Mouse (Mus musculus): ENCODE data around the gene Ttc33. TPM values are rescaled to one million over a fixed set of nuclear protein-coding genes. Genes with fewer than 3 reads are reported as not detected.

Ttc33 gene
- polyA plus RNA-seq, 1 experiment from 2014 or later = 45.1 TPM

GRCm38 (mm10) chr15:5235527-5235926 is 50.2 kb downstream of the Ttc33 start:
- H3K4me2 ChIP-seq = no peak overlapping the region
- no peaks in the 10 kb centered on the region for H3K36me3 ChIP-seq
- no peak overlapping the region for H3K4me3 ChIP-seq (replicated peaks)
- H3K27me3 ChIP-seq = no peaks in the 10 kb centered on the region
- no peaks in the 10 kb centered on the region for H3K9me3 ChIP-seq (replicated peaks)
- ATAC-seq (replicated peaks; ENCODE audit: low FRiP score) = no peak; the same call in 1 of the 2 replicates
- no peak overlapping the region for H3K9ac ChIP-seq
- 31% methylated on average over 8 of the region's 8 CpGs for whole genome bisulfite sequencing
- peaks cover 16% of the 10 kb centered on the region; the same call in 1 of the 2 replicates for H3K4me1 ChIP-seq
- H3K27ac ChIP-seq = no peak overlapping the region

- Histone ChIP-seq H3K27ac (no peak overlapping the region), H3K27me3 (no peaks in the 10 kb centered on the region), H3K9ac (no peak overlapping the region), H3K9me3 (replicated peaks) (no peaks in the 10 kb centered on the region), H3K36me3 (no peaks in the 10 kb centered on the region), H3K4me3 (replicated peaks) (no peak overlapping the region), H3K4me1 (peaks cover 23% of the 10 kb centered on the region), H3K4me2 (no peak overlapping the region)
- 13% methylated on average over 6 of the region's 6 CpGs for WGBS
- ATAC-seq (replicated peaks; ENCODE audit: low FRiP score) = 0 out of 2 replicates have a peak, but pooled peaks have one; percentile 69
Observed at GRCm38 (mm10) chr15:5236538-5236937, 51.2 kb downstream of the Ttc33 start.

GRCm38 (mm10) chr15:5237012-5237660 is 51.8 kb downstream of the Ttc33 start:
- ATAC-seq (replicated peaks; ENCODE audit: low FRiP score) = no peak
- H3K4me3 ChIP-seq (replicated peaks) = no peak overlapping the region
- no peak overlapping the region for H3K9ac ChIP-seq
- no peaks in the 10 kb centered on the region for H3K36me3 ChIP-seq
- 64% methylated on average over 7 of the region's 7 CpGs for WGBS
- H3K27ac ChIP-seq = no peak overlapping the region
- no peak overlapping the region for H3K4me2 ChIP-seq
- H3K27me3 ChIP-seq = no peaks in the 10 kb centered on the region
- peaks cover 29% of the 10 kb centered on the region for H3K4me1 ChIP-seq
- H3K9me3 ChIP-seq (replicated peaks) = no peaks in the 10 kb centered on the region

GRCm38 (mm10) chr15:5238073-5238472 is 52.7 kb downstream of the Ttc33 start:
- Histone ChIP-seq H3K4me3 (replicated peaks) (no peak overlapping the region), H3K9ac (no peak overlapping the region), H3K27ac (no peak overlapping the region), H3K9me3 (replicated peaks) (no peaks in the 10 kb centered on the region), H3K4me2 (no peak overlapping the region), H3K36me3 (no peaks in the 10 kb centered on the region), H3K27me3 (peaks cover 7% of the 10 kb centered on the region), H3K4me1 (peaks cover 39% of the 10 kb centered on the region)
- WGBS = 80% methylated on average over 7 of the region's 7 CpGs
- ATAC-seq (replicated peaks; ENCODE audit: low FRiP score) = no peak

GRCm38 (mm10) chr15:5238553-5238952 is 53.2 kb downstream of the Ttc33 start:
- no peak overlapping the region for H3K9ac ChIP-seq
- no peaks in the 10 kb centered on the region for H3K36me3 ChIP-seq
- H3K9me3 ChIP-seq (replicated peaks) = no peaks in the 10 kb centered on the region
- no peak overlapping the region for H3K4me3 ChIP-seq (replicated peaks)
- ATAC-seq (replicated peaks; ENCODE audit: low FRiP score) = no peak
- WGBS = 76% methylated on average over 4 of the region's 4 CpGs
- no peak overlapping the region for H3K4me2 ChIP-seq
- peaks cover 11% of the 10 kb centered on the region for H3K27me3 ChIP-seq
- no peak overlapping the region for H3K27ac ChIP-seq
- peaks cover 44% of the 10 kb centered on the region for H3K4me1 ChIP-seq

- Histone ChIP-seq H3K36me3 (no peaks in the 10 kb centered on the region), H3K4me1 (peaks cover 50% of the 10 kb centered on the region), H3K4me2 (peak overlapping the region; percentile 99; the same call in 1 of the 2 replicates), H3K4me3 (replicated peaks) (no peak overlapping the region), H3K27me3 (peaks cover 17% of the 10 kb centered on the region), H3K27ac (no peak overlapping the region), H3K9me3 (replicated peaks) (no peaks in the 10 kb centered on the region), H3K9ac (no peak overlapping the region)
- ATAC-seq (replicated peaks; ENCODE audit: low FRiP score) = no peak
- 48% methylated on average over 4 of the region's 4 CpGs for WGBS
Observed at GRCm38 (mm10) chr15:5239361-5239760, 54.0 kb downstream of the Ttc33 start.

GRCm38 (mm10) chr15:5239901-5240300 is 54.6 kb downstream of the Ttc33 start:
- Histone ChIP-seq H3K4me1 (peaks cover 55% of the 10 kb centered on the region), H3K27ac (no peak overlapping the region), H3K4me2 (peak overlapping the region; percentile 99; the same call in 1 of the 2 replicates), H3K27me3 (peaks cover 23% of the 10 kb centered on the region), H3K9me3 (replicated peaks) (no peaks in the 10 kb centered on the region), H3K4me3 (replicated peaks) (0 out of 2 replicates have a peak overlapping the region, but pooled peaks have one; percentile 60), H3K36me3 (no peaks in the 10 kb centered on the region), H3K9ac (no peak overlapping the region)
- ATAC-seq (replicated peaks; ENCODE audit: low FRiP score) = no peak
- WGBS = 57% methylated on average over 6 of the region's 6 CpGs

- peaks cover 23% of the 10 kb centered on the region for H3K27me3 ChIP-seq
- H3K9ac ChIP-seq = no peak overlapping the region
- H3K27ac ChIP-seq = no peak overlapping the region
- WGBS = 54% methylated on average over 6 of the region's 6 CpGs
- H3K4me3 ChIP-seq (replicated peaks) = peak overlapping the region; percentile 60; the same call in 1 of the 2 replicates
- no peaks in the 10 kb centered on the region for H3K9me3 ChIP-seq (replicated peaks)
- no peak for ATAC-seq (replicated peaks; ENCODE audit: low FRiP score)
- peaks cover 55% of the 10 kb centered on the region for H3K4me1 ChIP-seq
- H3K36me3 ChIP-seq = no peaks in the 10 kb centered on the region
- peak overlapping the region; percentile 99 for H3K4me2 ChIP-seq
Observed at GRCm38 (mm10) chr15:5240360-5240759, 55.0 kb downstream of the Ttc33 start.

- H3K4me2 ChIP-seq = peak overlapping the region; percentile 99
- no peaks in the 10 kb centered on the region for H3K36me3 ChIP-seq
- 20% methylated on average over 12 of the region's 12 CpGs for WGBS
- H3K9me3 ChIP-seq (replicated peaks) = no peaks in the 10 kb centered on the region
- peak overlapping the region; percentile 42 for H3K9ac ChIP-seq
- H3K27me3 ChIP-seq = peaks cover 30% of the 10 kb centered on the region
- ATAC-seq (replicated peaks; ENCODE audit: low FRiP score) = peak; percentile 54
- no peak overlapping the region for H3K27ac ChIP-seq
- H3K4me1 ChIP-seq = peaks cover 55% of the 10 kb centered on the region
- H3K4me3 ChIP-seq (replicated peaks) = peak overlapping the region; percentile 60
Observed at GRCm38 (mm10) chr15:5241304-5242201, 56.2 kb downstream of the Ttc33 start.

- peak overlapping the region; percentile 99 for H3K4me2 ChIP-seq
- peak overlapping the region; percentile 60 for H3K4me3 ChIP-seq (replicated peaks)
- H3K4me1 ChIP-seq = peaks cover 51% of the 10 kb centered on the region
- H3K27ac ChIP-seq = no peak overlapping the region
- no peaks in the 10 kb centered on the region for H3K9me3 ChIP-seq (replicated peaks)
- H3K9ac ChIP-seq = peak overlapping the region; percentile 42
- H3K36me3 ChIP-seq = no peaks in the 10 kb centered on the region
- peaks cover 30% of the 10 kb centered on the region for H3K27me3 ChIP-seq
- ATAC-seq (replicated peaks; ENCODE audit: low FRiP score) = peak; percentile 27
- 2% methylated on average over 61 of the region's 61 CpGs for WGBS
Observed at GRCm38 (mm10) chr15:5242241-5243035, 57.1 kb downstream of the Ttc33 start.

GRCm38 (mm10) chr15:5243036-5243958 is 58.0 kb downstream of the Ttc33 start:
- WGBS = 4% methylated on average over 40 of the region's 40 CpGs

More at GRCm38 (mm10) chr15:5243036-5243958, 58.0 kb downstream of the Ttc33 start:
- Histone ChIP-seq H3K4me1 (peaks cover 49% of the 10 kb centered on the region), H3K36me3 (no peaks in the 10 kb centered on the region), H3K27ac (no peak overlapping the region), H3K27me3 (peaks cover 30% of the 10 kb centered on the region), H3K4me2 (peak overlapping the region; percentile 99), H3K4me3 (replicated peaks) (peak overlapping the region; percentile 60), H3K9ac (peak overlapping the region; percentile 44), H3K9me3 (replicated peaks) (no peaks in the 10 kb centered on the region)
- ATAC-seq (replicated peaks; ENCODE audit: low FRiP score) = peak; percentile 0; the same call in 1 of the 2 replicates

Data from kidney, embryonic 15.5 days (tissue).